Mouse (Mus musculus) ES-Bruce4 (cell line): Measurements from ENCODE around the gene Nol7. TPM values are rescaled to one million over a fixed set of nuclear protein-coding genes. Genes with fewer than 3 reads are reported as not detected.

Experiments used
- H3K27ac ChIP-seq: 2 replicates; pipeline ENCODE4 v1.5.1; 2012; ENCODE audit warnings: low read length, inconsistent platforms; ENCODE audit not compliant: insufficient read depth
- H3K27me3 ChIP-seq: 2 replicates; pipeline ENCODE4 v1.6.1; 2012; ENCODE audit warnings: mild to moderate bottlenecking, low read length, inconsistent platforms; ENCODE audit not compliant: control insufficient read depth, poor library complexity, insufficient read depth, severe bottlenecking
- H3K36me3 ChIP-seq: 2 replicates; pipeline ENCODE4 v1.6.1; 2012; ENCODE audit warnings: inconsistent platforms, mild to moderate bottlenecking, low read length, moderate library complexity; ENCODE audit not compliant: control insufficient read depth, poor library complexity, insufficient read depth, severe bottlenecking
- H3K4me1 ChIP-seq: one replicate; pipeline ENCODE4 v1.8.1; 2011; ENCODE audit warnings: low read length; ENCODE audit not compliant: control insufficient read depth, insufficient read depth
- H3K4me3 ChIP-seq: 2 replicates; pipeline ENCODE4 v1.5.1; 2011; ENCODE audit warnings: low read depth, mild to moderate bottlenecking, low read length
- H3K9ac ChIP-seq: 2 replicates; pipeline ENCODE4 v1.6.1; 2012; ENCODE audit warnings: low read depth, mild to moderate bottlenecking, inconsistent platforms; ENCODE audit not compliant: poor library complexity, severe bottlenecking
- H3K9me3 ChIP-seq: replicated peaks from 2 replicates; pipeline ENCODE4 v1.6.1; 2012; ENCODE audit warnings: mild to moderate bottlenecking, low read length, inconsistent platforms; ENCODE audit not compliant: control insufficient read depth, poor library complexity, insufficient read depth, severe bottlenecking
- CTCF ChIP-seq: IDR thresholded peaks from one replicate; pipeline ENCODE4 v1.8.1; 2011; ENCODE audit warnings: low read depth, low read length
- EP300 ChIP-seq: IDR thresholded peaks from 2 replicates; pipeline ENCODE4 v1.6.1; 2011; ENCODE audit warnings: low read depth, low read length; ENCODE audit not compliant: insufficient read depth
- POLR2A ChIP-seq: IDR thresholded peaks from one replicate; pipeline ENCODE4 v1.8.1; 2011; ENCODE audit warnings: low read length; ENCODE audit not compliant: insufficient read depth
- polyA plus RNA-seq: library from polyadenylated mRNA; stranded (reverse); fragments of >200 nt; gene quantifications from 2 replicates; pipeline ENCODE4 v1.2.4, GENCODE M21; 2011; ENCODE audit warnings: low read depth; ENCODE audit not compliant: missing spikeins, insufficient read depth, insufficient read length

Gene Nol7
- 148 and 151 TPM in 2 replicates for polyA plus RNA-seq

DNA sequence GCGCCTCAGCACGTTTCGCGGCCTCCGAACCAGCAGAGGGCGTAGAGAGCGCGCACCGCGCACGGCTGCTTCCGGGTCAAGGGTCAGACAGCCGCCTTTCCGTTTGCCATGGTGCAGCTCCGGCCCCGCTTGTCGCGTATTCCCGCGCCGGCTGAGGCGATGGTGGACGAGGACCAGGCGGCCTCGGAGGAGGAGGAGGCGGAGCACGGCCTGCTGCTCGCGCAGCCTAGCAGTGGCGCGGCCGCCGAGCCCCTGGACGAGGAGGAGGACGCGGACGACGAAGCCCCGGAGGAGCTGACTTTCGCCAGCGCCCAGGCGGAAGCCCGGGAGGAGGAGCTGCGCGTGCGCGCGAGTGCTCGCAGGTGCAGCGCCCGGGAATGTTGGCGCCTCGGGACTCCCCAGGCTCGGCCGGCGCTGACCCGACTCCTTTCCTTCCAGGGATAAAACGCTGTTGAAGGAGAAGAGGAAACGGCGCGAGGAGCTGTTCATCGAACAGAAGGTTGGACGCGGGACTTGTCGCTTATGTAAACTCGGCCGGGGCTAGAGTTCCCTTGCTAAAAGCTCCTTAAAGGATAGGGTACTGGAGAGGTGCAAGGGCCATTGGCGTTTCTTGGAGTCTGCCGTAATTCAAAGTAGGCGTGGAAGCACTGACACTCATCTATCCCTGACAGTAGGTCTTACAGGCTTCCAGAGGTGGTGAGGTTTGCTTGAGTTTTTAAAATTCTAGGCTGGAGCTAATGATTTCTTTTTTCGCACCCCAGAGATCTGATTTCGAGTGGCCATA lies at the start of gene Nol7:
Gene Nol7, plus strand, starts transcription at position 94 of the 784 bp plus-strand sequence.
- Histone ChIP-seq H3K36me3 (peaks cover 30% of the 10 kb centered on the region), H3K4me1 (no peaks in the 10 kb centered on the region), H3K27me3 (no peaks in the 10 kb centered on the region)

GRCm38 (mm10) chr13:43349376-43349775 lies 48.8 kb upstream of the Nol7 start:
- no peak overlapping the region for H3K4me3 ChIP-seq
- no peak overlapping the region for H3K27ac ChIP-seq
- H3K4me1 ChIP-seq: no peaks in the 10 kb centered on the region
- TF ChIP-seq POLR2A (no peak), EP300 (no peak), CTCF (no peak)
- H3K27me3 ChIP-seq: no peaks in the 10 kb centered on the region; the same call in 1 of the 2 replicates
- no peaks in the 10 kb centered on the region for H3K36me3 ChIP-seq
- H3K9ac ChIP-seq: no peak overlapping the region
- H3K9me3 ChIP-seq: no peaks in the 10 kb centered on the region

More for the DNA sequence above, at the start of gene Nol7:
- H3K27ac ChIP-seq: 0 out of 2 replicates have a peak within 1 kb of the TSS, but pooled peaks have one; percentile 31
- TF ChIP-seq CTCF: peak; percentile 77
- peak; percentile 22; the same call in 1 of the 2 replicates for TF ChIP-seq EP300
- TF ChIP-seq POLR2A: peak; percentile 27
- H3K9me3 ChIP-seq: peaks cover 15% of the 10 kb centered on the region
- H3K4me3 ChIP-seq: peak within 1 kb of the TSS; percentile 77
- H3K9ac ChIP-seq: peak within 1 kb of the TSS; percentile 69

- TF ChIP-seq POLR2A (no peak), EP300 (no peak), CTCF (no peak)
- H3K9me3 ChIP-seq: no peaks in the 10 kb centered on the region
- no peaks in the 10 kb centered on the region for H3K4me1 ChIP-seq
- H3K9ac ChIP-seq: no peak overlapping the region
- no peaks in the 10 kb centered on the region; the same call in 1 of the 2 replicates for H3K27me3 ChIP-seq
- no peak overlapping the region for H3K27ac ChIP-seq
- no peak overlapping the region for H3K4me3 ChIP-seq
- no peaks in the 10 kb centered on the region for H3K36me3 ChIP-seq
Observed at GRCm38 (mm10) chr13:43350489-43351169, 47.6 kb upstream of the Nol7 start.

DNA sequence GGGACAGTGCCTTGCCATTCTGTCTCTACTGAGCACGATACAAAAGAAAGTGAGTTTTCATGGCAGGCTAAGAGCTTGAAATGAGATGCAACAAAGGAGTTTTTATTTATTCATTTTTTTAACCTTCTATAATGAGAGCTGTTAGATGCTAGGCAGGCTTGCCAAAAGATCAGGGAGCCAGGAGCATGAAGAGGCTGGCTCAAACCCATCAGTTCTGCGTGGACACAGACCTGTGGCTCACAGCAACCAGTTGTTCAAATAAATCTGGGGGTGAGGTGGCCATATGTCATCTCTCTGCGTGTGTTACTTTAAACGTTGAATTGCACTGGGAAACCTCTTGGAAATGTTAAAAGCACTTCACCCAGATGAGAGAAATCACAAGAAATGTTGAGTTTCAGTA lies 44.8 kb upstream of the Nol7 start:
- Histone ChIP-seq H3K27me3 (no peaks in the 10 kb centered on the region; the same call in 1 of the 2 replicates), H3K27ac (no peak overlapping the region), H3K4me3 (no peak overlapping the region), H3K9me3 (no peaks in the 10 kb centered on the region), H3K36me3 (no peaks in the 10 kb centered on the region), H3K4me1 (no peaks in the 10 kb centered on the region), H3K9ac (no peak overlapping the region)
- TF ChIP-seq POLR2A: no peak
- no peak for TF ChIP-seq CTCF
- no peak for TF ChIP-seq EP300

- no peak overlapping the region for H3K9ac ChIP-seq
- no peaks in the 10 kb centered on the region; the same call in 1 of the 2 replicates for H3K27me3 ChIP-seq
- TF ChIP-seq EP300: no peak
- no peak for TF ChIP-seq CTCF
- no peak for TF ChIP-seq POLR2A
- H3K4me1 ChIP-seq: no peaks in the 10 kb centered on the region
- H3K4me3 ChIP-seq: no peak overlapping the region
- H3K9me3 ChIP-seq: no peaks in the 10 kb centered on the region
- no peaks in the 10 kb centered on the region for H3K36me3 ChIP-seq
- H3K27ac ChIP-seq: no peak overlapping the region
Observed at GRCm38 (mm10) chr13:43354362-43354761, 43.8 kb upstream of the Nol7 start.
